Mouse (Mus musculus) heart, adult 9 months (tissue): ENCODE data around the gene Gm8005.
"Not testable (repeated sequence)": the region's sequence is repeated elsewhere in the genome, so short reads cannot be mapped to it uniquely, and the experiment has no call there.

Experiments
- DNase-seq, 2 experiments: peaks; one replicate each; pipeline ENCODE4 v3.0.0; 2022; ENCODE audit warnings: low spot score in 2 of 2

Gene Gm8005

GRCm38 (mm10) chr14:42439573-42439972, at the start of gene Gm8005:
TSS of gene Gm8005 (minus strand) at chr14:42439673.
- not testable (repeated sequence) for DNase-seq

DNA sequence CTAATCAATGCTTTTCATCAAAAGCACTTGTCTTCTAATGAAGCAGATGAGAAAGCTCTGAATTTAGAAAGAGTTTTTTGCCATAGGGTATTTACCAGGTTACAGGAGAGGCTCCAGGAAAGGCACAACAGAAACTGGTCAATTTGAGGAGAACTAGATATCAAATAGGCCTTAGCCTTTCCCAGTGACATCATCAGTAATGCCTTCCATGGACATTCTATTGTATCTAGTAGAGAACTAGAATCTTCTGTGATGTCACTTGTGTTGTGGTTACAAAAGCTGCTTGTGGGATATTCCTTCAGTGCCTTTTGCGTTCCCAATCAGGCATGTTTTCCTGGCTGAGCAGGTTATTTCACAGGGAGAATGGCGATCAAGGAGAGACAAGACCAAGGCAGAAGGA, 24.1 kb upstream of the Gm8005 start, which contains the start of gene Gm8011:
Gm8011 (plus strand) TSS at position 301 of the 400 bp plus-strand sequence.
- DNase-seq: not testable (repeated sequence)
